Mouse (Mus musculus) hindbrain, embryonic 14.5 days (tissue): Measurements from ENCODE around the gene H2al1e. TPM values are rescaled to one million over a fixed set of nuclear protein-coding genes. Genes with fewer than 3 reads are reported as not detected.
"Not testable (repeated sequence)": the region's sequence is repeated elsewhere in the genome, so short reads cannot be mapped to it uniquely, and the experiment has no call there.

ENCODE experiments used
- ATAC-seq: fragments of 200-750 bp; cut with Nextera tagmentation; 2 replicates; pipeline ENCODE4 v1.8.0; 2017; ENCODE audit warnings: moderate number of reproducible peaks, mild to moderate bottlenecking, moderate TSS enrichment, moderate library complexity; ENCODE audit not compliant: low FRiP score
- DNase-seq: peaks from one replicate; pipeline ENCODE4 v3.0.0-alpha.2; 2015; ENCODE audit warnings: low spot score
- H3K27ac ChIP-seq: fragments of 300-500 bp; sonication (generic); 2 replicates; pipeline ENCODE4 v1.5.1; 2014; ENCODE audit warnings: mild to moderate bottlenecking, moderate library complexity
- H3K27me3 ChIP-seq: fragments of 300-500 bp; sonication (generic); 2 replicates; pipeline ENCODE4 v1.6.1; 2014; ENCODE audit warnings: mild to moderate bottlenecking, low read length, mixed read lengths; ENCODE audit not compliant: control insufficient read depth, insufficient read depth
- H3K36me3 ChIP-seq: fragments of 300-500 bp; sonication (generic); replicated peaks from 2 replicates; pipeline ENCODE4 v1.6.1; 2014; ENCODE audit not compliant: control insufficient read depth, insufficient read depth
- H3K4me1 ChIP-seq: fragments of 300-500 bp; sonication (generic); replicated peaks from 2 replicates; pipeline ENCODE4 v1.6.1; 2014; ENCODE audit warnings: antibody characterized with exemption, low read length, mixed read lengths; ENCODE audit not compliant: control insufficient read depth, insufficient read depth
- H3K4me2 ChIP-seq: fragments of 300-500 bp; sonication (generic); replicated peaks from 2 replicates; pipeline ENCODE4 v1.6.1; 2014; ENCODE audit warnings: mild to moderate bottlenecking, moderate library complexity
- H3K4me3 ChIP-seq: fragments of 300-500 bp; sonication (generic); replicated peaks from 2 replicates; pipeline ENCODE4 v1.5.1; 2014; ENCODE audit warnings: mild to moderate bottlenecking, low read length
- H3K9ac ChIP-seq: fragments of 300-500 bp; sonication (generic); 2 replicates; pipeline ENCODE4 v1.6.1; 2014
- H3K9me3 ChIP-seq: fragments of 300-500 bp; sonication (generic); 2 replicates; pipeline ENCODE4 v1.6.1; 2016; ENCODE audit warnings: low read length; ENCODE audit not compliant: control insufficient read depth
- WGBS: fragments of 180-500 bp; shearing (Covaris S2); extraction: QIAGEN DNeasy Blood & Tissue Kit; methylation state at CpG from one replicate; pipeline ENCODE4 v1.1.7; 2014; 5-methylcytosine and 5-hydroxymethylcytosine counted together
- polyA plus RNA-seq: library from polyadenylated mRNA; unstranded; fragments of >200 nt; fragmentation: Nextera tagmentation; extraction: Ambion mirVana; gene quantifications from 2 replicates; pipeline ENCODE4 v1.2.1, GENCODE M21; 2014

H2al1e gene
- polyA plus RNA-seq = not detected in 2 replicates

DNA sequence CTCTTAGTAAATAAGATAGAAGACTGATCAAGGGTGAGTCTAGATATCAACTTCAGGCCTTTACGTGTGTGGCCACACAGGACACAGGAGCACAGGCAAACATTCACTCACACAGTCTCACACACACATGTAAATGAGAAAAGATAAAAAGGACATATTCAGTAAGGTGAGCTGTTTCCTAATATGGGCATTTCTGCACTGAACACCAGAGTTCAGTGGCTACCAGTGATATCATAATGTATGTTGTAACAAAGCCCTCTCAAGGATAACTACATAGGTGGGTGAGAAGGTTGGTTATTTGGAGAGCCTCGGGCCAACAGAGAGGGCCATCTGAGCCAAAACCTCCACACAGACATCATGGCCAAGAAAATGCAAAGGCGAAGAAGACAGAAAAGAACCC, at the start of gene H2al1e:
H2al1e (plus strand) TSS at position 301 of the 400 bp plus-strand sequence.
- no CpG with 5 or more reads among the region's 3 CpGs for WGBS

DNA sequence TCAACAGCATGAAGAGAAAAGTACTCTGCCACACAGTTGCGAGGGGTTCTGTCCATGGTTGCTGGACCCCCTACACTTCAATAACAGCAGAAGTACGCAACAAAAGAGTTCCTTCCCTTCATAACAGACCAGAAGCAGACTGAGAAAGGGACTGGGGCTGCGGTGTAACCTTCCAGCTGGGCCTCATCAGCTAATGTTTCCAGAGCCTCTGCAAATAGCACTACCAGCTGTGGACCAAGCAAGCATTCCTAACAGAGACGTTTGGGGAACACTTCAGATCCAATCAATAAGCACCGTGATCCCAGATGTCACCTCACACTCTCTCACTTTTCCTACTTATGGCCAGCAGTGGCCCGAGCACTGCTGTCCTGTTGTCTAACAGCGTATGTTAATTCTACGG, 46.8 kb upstream of the H2al1e start:
- Histone ChIP-seq H3K36me3 (no peaks in the 10 kb centered on the region), H3K4me1 (no peaks in the 10 kb centered on the region), H3K4me2 (no peak overlapping the region), H3K9me3 (no peaks in the 10 kb centered on the region), H3K27me3 (peaks cover 10% of the 10 kb centered on the region), H3K27ac (no peak overlapping the region), H3K4me3 (no peak overlapping the region), H3K9ac (no peak overlapping the region)
- DNase-seq (no peak), ATAC-seq (no peak)
- 80% methylated on average over 8 of the region's 8 CpGs for WGBS

More for the DNA sequence above, at the start of gene H2al1e:
- not testable (repeated sequence) for H3K9me3 ChIP-seq, H3K27ac ChIP-seq, H3K4me2 ChIP-seq, H3K9ac ChIP-seq, H3K4me3 ChIP-seq, H3K27me3 ChIP-seq, H3K36me3 ChIP-seq, ATAC-seq, H3K4me1 ChIP-seq, DNase-seq

DNA sequence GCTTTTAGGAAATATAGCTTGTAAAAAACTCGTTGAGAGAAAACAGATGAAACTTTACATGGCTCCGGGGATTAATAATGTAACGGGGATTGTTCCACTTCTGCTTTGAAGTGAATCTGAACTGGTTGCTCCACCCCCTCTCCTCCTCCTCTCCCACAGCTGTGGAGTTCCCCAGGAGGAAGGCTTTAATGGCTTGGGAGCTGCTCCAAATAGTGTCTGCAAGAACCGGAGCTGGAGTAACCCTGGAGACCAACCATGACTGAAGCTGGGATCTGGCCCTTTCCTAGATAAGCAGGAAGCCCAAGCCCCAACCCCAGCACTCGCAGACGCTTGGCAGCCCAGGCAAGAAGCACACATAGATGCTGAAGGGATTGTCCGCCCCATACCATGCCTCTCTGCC, 43.9 kb upstream of the H2al1e start:
- Histone ChIP-seq H3K27me3 (peaks cover 10% of the 10 kb centered on the region; the same call in 1 of the 2 replicates), H3K4me1 (no peaks in the 10 kb centered on the region), H3K36me3 (no peaks in the 10 kb centered on the region), H3K27ac (no peak overlapping the region), H3K9ac (no peak overlapping the region), H3K4me2 (no peak overlapping the region), H3K4me3 (no peak overlapping the region), H3K9me3 (no peaks in the 10 kb centered on the region)
- 66% methylated on average over 7 of the region's 7 CpGs for WGBS
- no peak for ATAC-seq
- no peak for DNase-seq

DNA sequence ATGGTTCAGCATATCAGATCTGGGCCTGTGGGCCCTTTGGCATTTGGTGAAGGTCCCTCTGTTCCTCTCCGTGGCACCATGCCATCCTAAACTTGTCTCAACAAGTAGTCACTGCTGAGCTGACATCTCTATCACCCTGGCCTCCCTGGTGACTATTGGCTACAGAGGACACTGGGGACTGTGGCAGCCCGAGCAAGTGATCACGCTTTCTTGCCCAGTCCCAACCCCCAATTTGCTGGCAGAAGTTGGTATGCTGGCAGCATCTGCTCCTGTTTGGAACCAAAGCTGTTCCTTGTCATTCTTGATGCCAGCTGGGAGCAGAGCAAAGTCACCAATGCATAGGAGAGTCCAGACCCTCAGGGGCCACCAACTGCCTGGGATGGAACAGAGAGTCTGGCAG, 42.7 kb upstream of the H2al1e start:
- peak; percentile 55; the same call in 1 of the 2 replicates for ATAC-seq
- no peaks in the 10 kb centered on the region for H3K36me3 ChIP-seq
- H3K9me3 ChIP-seq = no peaks in the 10 kb centered on the region
- peak; percentile 41 for DNase-seq
- H3K4me1 ChIP-seq = no peaks in the 10 kb centered on the region
- H3K4me3 ChIP-seq = no peak overlapping the region
- H3K27ac ChIP-seq = no peak overlapping the region
- H3K4me2 ChIP-seq = no peak overlapping the region
- peaks cover 10% of the 10 kb centered on the region; the same call in 1 of the 2 replicates for H3K27me3 ChIP-seq
- WGBS = 75% methylated on average over 3 of the region's 3 CpGs
- no peak overlapping the region for H3K9ac ChIP-seq

GRCm38 (mm10) chrX:11273190-11273589, 38.5 kb upstream of the H2al1e start:
- no peak overlapping the region for H3K4me2 ChIP-seq
- WGBS = 85% methylated on average over 3 of the region's 3 CpGs
- no peaks in the 10 kb centered on the region for H3K9me3 ChIP-seq
- H3K27ac ChIP-seq = no peak overlapping the region
- no peaks in the 10 kb centered on the region for H3K36me3 ChIP-seq
- no peak for DNase-seq
- no peak for ATAC-seq
- peaks cover 1% of the 10 kb centered on the region for H3K27me3 ChIP-seq
- H3K4me3 ChIP-seq = no peak overlapping the region
- no peak overlapping the region for H3K9ac ChIP-seq
- no peaks in the 10 kb centered on the region for H3K4me1 ChIP-seq

DNA sequence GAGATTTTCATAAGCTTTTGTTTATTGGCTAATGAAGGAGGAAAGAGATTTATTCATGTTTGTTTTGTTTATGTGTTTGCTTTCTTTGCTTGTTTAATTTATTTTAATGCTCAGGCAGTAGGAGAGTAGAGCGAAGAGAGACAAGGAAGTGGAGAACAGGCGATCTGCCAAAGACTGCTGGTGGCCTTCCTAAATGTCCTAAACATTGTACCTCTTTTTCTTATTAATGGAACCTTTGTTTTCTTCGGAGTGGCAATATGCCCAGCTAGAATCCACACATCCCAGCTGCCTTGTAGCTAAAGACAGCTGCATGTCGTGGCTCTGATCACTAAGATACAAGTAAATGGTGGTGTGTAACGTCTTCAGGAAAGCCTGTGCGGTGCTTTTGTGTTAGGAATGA, 34.7 kb upstream of the H2al1e start:
- ATAC-seq (no peak), DNase-seq (no peak)
- Histone ChIP-seq H3K27ac (no peak overlapping the region), H3K9me3 (no peaks in the 10 kb centered on the region), H3K36me3 (no peaks in the 10 kb centered on the region), H3K4me2 (no peak overlapping the region), H3K4me3 (no peak overlapping the region), H3K4me1 (no peaks in the 10 kb centered on the region), H3K9ac (no peak overlapping the region), H3K27me3 (no peaks in the 10 kb centered on the region; the same call in 1 of the 2 replicates)
- WGBS = 79% methylated on average over 6 of the region's 6 CpGs

DNA sequence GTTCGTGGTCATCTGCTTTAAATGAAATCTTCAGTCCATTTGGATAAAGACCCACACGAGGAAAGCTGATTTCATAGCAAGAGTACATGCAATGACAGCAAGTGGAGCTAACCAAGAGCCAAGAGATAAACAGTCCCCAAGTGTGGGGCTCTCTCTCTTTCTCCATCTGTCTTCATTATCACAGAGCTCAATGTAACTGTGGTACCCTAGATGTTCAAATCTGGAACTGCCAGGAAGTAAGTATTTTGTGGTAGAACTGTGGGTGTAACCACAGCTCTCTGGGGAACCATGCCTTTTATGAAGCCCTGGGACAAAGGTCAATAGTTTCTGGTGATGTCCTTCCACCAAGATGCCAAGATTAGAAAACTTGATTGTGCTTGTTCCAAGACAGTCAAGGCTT, 31.0 kb upstream of the H2al1e start:
- no peak for DNase-seq
- ATAC-seq = no peak
- Histone ChIP-seq H3K4me1 (no peaks in the 10 kb centered on the region), H3K9me3 (no peaks in the 10 kb centered on the region), H3K27ac (no peak overlapping the region), H3K4me3 (no peak overlapping the region), H3K4me2 (no peak overlapping the region), H3K9ac (no peak overlapping the region), H3K36me3 (no peaks in the 10 kb centered on the region), H3K27me3 (no peaks in the 10 kb centered on the region)
- 69% methylated on average over 2 of the region's 2 CpGs for WGBS

DNA sequence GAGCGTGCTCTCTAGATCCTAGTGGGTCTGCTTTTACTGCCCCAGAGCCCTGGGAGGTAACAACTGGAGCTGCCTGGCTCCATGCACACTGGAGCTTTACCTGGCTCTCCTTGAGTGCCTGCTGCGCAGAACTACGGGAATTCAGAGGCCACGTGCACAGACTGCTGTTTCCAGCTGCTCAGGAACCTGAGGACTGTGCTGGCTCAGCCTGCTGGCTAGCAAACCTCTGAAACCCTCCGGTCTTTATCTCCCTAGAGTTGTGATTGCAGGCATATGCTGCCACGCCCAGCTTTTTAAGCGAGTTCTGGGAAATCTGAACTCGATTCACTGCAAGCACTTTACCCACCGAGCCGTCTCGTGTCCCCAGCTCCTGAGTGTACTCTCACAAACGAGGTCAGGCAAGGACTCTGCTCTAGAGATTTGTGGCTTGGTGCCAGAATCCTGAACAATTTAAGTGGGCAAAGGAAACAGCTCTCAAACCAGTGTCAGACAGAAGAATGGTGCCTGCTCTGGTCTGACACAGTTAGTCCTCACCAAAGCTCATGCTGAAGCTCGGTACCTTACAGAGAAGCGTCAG, 23.3 kb upstream of the H2al1e start:
- WGBS = 80% methylated on average over 14 of the region's 14 CpGs
- Histone ChIP-seq H3K9me3 (no peaks in the 10 kb centered on the region), H3K4me1 (no peaks in the 10 kb centered on the region), H3K27ac (no peak overlapping the region), H3K4me3 (no peak overlapping the region), H3K9ac (no peak overlapping the region), H3K27me3 (no peaks in the 10 kb centered on the region), H3K36me3 (no peaks in the 10 kb centered on the region), H3K4me2 (no peak overlapping the region)
- DNase-seq (no peak), ATAC-seq (no peak)

GRCm38 (mm10) chrX:11289244-11289643, 22.5 kb upstream of the H2al1e start:
- DNase-seq (no peak), ATAC-seq (no peak)
- H3K4me3 ChIP-seq = no peak overlapping the region
- H3K36me3 ChIP-seq = no peaks in the 10 kb centered on the region
- H3K4me1 ChIP-seq = no peaks in the 10 kb centered on the region
- no peak overlapping the region for H3K4me2 ChIP-seq
- no peaks in the 10 kb centered on the region for H3K27me3 ChIP-seq
- H3K9ac ChIP-seq = no peak overlapping the region
- 49% methylated on average over 4 of the region's 4 CpGs for WGBS
- no peak overlapping the region for H3K27ac ChIP-seq
- H3K9me3 ChIP-seq = no peaks in the 10 kb centered on the region

DNA sequence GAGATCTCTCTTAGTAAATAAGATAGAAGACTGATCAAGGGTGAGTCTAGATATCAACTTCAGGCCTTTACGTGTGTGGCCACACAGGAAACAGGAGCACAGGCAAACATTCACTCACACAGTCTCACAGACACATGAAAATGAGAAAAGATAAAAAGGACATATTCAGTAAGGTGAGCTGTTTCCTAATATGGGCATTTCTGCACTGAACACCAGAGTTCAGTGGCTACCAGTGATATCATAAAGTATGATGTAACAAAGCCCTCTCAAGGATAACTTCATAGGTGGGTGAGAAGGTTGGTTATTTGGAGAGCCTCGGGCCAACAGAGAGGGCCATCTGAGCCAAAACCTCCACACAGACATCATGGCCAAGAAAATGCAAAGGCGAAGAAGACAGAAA, 12.8 kb upstream of the H2al1e start, which contains the start of gene H2al1a:
H2al1a (plus strand) TSS at position 301 of the 400 bp plus-strand sequence.
- not testable (repeated sequence) for H3K4me2 ChIP-seq, H3K4me3 ChIP-seq, H3K9ac ChIP-seq, H3K27ac ChIP-seq, H3K4me1 ChIP-seq, H3K36me3 ChIP-seq, DNase-seq, H3K9me3 ChIP-seq, H3K27me3 ChIP-seq, ATAC-seq
- WGBS = no CpG with 5 or more reads among the region's 3 CpGs
